Mouse (Mus musculus) c-Kit-positive CD71-negative TER-119-negative erythroid progenitor cells, embryonic 14.5 days (primary cell): ENCODE measurements around the gene Ugt1a6b.
"Not testable (repeated sequence)": the region's sequence is repeated elsewhere in the genome, so short reads cannot be mapped to it uniquely, and the experiment has no call there.

Experiments
- DNase-seq: peaks from one replicate; pipeline ENCODE4 v3.0.0-alpha.2; 2013; ENCODE audit warnings: low read depth

Gene Ugt1a6b

DNA sequence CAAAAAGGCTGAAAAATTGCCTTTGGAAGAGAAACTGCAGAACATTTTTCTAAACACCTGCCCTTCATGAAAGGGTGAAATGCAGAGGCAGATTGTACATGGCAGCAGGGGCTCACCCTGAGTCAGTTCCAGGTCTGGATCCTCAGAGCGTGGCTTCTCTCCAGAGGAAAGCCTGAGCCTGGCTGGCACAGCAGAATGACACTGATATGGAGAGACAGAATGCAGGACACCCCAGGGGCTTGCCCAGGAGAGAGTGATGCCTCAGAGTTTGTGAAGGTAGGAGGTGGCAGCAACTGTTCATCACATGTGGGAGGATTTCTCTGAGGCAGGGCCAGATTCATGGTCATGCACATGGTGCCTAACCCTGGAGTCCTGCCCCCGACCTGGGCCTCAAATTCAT lies 96.9 kb downstream of the Ugt1a6b start:
- no peak for DNase-seq

DNA sequence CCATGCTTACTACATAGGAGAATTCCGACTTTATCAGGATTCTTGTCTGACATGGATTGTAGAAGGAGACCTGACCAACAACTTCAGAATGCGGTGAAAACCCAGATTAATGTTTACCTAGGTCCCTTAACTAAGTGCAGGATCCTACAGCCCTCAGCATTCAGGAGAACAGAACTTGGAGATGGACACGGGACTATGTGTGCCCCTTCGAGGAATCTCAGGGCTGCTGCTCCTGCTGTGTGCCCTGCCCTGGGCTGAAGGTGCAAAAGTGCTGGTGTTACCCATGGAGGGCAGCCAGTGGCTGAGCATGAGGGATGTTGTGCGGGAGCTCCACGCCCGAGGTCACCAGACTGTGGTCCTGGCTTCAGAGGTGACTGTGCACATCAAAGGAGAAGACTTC lies 97.4 kb downstream of the Ugt1a6b start, which contains the start of gene Ugt1a2:
Gene Ugt1a2, plus strand, starts transcription at position 146 of the 400 bp plus-strand sequence.
- DNase-seq = no peak

DNA sequence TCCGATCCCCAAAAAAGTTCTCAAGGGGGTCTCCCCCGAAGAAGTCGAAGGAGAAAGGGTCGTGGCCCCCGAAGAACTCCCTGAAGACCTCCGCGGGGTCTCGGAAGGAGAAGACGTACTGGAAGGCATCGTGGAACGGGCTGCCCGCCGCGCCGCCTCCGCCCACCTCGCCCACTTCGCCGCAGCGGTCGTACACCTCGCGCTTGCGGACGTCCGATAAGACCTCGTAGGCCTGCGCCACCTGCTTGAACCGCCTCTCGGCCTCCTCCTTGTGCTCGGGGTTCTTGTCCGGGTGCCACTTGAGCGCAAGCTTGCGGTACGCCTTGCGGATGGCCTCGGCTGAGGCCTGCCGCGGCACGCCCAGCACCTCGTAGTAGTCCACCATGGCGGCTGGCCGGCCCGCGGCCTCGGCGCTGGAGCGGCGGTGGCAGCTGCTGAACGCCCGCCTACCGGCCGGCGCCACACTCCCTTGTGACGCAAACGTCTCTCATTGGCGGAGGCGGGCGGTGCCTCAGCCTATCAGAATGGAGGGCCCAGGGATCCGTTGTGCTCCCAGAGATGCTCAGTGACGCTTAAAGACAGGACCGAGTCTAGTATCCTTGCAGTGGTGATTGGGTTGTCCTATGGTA lies 102.4 kb downstream of the Ugt1a6b start, which contains the start of gene Dnajb3:
Gene Dnajb3, minus strand, starts transcription at position 489 of the 629 bp plus-strand sequence.
- DNase-seq = peak; percentile 36

DNA sequence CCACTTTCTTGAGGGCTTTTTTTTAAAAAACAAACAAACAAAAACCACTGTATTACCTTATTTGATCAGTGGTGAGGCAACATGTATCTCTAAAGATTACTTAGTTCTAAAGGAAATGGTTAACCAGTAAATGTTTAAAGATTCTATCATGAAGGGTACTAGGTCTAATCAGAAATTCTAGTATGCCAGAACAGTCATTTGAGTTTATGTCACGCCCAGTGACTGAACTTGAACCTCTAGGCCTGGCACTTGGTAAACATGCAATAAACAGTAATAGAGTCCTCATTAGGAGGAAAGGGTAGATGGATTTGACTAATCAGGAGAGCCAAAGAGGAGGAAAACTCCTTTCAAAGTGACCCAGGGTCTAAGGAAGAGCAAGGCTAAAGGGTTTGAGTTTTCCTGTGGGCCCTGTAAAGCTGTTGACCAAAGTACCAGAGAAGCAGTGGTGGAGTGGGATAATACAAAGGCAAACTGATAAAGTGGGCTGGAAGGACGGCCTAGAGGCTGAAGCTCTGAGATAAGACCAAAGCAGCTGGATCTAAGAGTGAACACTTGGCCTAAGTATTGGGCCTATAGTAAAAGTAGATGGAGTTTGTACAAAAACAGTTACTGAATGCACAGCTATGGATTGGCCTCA lies 103.9 kb downstream of the Ugt1a6b start:
- peak; percentile 9 for DNase-seq

DNA sequence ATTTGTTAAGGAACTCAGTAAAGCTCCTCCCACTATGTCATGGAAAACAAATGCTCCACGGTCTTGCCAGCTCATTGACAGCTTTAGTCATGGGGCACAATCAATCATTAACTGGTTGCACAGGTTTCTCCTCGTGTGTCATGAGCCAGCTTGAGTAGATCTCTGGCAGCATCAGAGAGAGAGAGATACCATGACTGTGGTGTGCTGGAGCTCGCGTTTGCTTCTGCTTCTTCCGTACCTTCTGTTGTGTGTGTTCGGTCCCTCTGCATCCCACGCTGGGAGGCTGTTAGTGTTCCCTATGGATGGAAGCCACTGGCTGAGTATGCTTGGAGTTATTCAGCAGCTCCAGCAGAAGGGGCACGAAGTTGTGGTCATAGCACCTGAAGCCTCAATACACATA lies 108.8 kb downstream of the Ugt1a6b start, which contains the start of gene Ugt1a1:
Gene Ugt1a1, plus strand, starts transcription at position 148 of the 400 bp plus-strand sequence.
- DNase-seq = no peak

DNA sequence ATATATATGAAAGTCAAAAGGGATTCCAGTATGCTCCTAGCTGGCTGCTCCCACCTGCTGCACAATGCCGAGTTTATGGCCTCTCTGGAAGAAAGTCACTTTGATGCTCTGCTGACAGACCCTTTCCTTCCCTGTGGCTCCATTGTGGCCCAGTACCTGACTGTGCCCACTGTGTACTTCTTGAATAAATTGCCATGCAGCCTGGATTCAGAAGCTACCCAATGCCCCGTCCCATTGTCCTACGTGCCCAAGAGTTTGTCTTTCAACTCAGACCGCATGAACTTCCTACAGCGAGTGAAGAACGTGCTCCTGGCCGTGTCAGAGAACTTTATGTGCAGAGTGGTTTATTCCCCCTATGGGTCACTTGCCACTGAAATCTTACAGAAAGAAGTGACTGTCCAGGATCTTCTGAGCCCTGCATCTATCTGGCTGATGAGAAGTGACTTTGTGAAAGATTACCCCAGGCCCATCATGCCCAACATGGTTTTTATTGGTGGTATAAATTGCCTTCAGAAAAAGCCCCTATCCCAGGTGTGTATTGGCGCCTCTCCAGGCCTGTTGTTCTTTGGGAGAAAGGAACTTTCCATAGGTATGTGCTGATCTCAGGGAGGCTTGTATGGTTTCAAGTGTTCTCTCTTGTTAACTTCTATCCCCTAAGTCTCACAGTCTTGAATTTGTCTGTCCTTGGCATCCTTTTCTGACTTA lies 109.4 kb downstream of the Ugt1a6b start:
- DNase-seq = no peak

DNA sequence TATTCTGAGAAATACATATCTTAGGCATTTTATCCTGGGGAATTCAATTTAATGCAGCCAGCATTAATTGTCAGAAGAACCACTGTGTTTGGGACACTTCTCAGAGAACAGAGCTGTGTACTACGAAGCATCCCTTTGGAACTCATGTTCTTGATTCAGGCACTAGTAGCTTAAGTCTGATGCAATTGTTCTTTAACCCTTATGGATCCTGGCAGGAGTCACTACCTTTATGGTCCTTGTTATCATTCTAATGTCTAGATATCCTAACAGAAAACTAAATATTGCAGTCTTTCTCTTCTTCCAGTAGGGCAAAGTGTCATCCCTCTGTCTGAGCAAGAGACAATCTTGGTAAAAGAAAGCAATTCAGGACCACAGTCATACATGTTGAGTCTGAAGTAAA lies 110.0 kb downstream of the Ugt1a6b start:
- DNase-seq = no peak

DNA sequence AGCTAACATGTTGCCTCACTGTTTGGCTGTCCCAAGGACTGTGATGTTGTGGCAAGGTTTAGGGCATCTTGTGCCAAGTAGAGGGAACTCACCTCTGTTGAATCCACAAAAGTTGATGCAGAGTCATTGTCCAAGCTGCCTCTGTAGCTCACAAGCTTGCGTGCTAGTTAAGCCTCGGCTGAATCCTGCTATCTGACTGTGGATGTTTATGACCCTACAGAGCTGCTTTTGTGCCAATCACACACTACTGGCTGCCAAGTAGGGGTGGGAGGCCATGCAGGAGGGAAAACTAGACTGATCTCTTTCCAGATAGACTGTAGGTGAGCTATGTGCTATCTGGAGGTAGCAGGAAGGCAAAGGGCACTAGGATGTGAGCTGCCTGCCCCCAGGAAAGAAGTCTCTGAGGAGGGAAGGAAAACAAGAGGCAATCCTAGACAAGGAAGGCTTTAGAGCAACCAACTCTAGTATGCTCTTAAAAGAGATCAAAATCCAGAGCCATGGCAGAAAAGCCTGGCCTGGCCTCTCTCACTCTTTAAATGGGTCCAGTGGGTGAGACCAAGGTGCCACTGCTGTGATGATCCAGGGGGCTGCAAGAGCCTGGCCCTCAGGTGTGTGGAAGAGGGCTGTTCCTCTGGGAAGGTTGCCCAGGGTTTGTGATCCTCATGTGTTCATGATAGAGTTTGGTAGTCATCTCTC lies 110.9 kb downstream of the Ugt1a6b start:
- DNase-seq = no peak

DNA sequence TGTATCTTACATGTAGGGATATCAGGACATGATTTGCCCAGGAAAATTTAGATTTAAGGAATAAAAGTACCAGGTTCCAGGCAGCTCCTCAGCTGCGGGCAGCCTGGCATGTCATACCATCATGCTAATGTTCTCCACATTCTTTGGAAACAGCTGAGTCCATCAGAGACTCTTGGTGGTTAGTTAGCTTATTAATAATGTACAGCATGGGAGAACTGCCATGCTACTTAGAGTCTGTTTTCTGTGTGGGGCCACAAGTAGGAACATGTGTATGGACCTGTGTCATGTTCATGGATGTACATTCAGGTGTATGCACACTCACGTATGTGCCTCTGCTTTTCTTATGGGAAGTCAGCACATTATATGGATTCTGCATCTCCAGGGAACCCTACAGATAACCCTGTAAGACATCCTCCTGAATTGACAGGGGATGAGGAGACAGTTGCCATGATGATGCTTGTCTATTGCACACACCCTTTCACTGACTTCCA lies 111.5 kb downstream of the Ugt1a6b start:
- DNase-seq = no peak

DNA sequence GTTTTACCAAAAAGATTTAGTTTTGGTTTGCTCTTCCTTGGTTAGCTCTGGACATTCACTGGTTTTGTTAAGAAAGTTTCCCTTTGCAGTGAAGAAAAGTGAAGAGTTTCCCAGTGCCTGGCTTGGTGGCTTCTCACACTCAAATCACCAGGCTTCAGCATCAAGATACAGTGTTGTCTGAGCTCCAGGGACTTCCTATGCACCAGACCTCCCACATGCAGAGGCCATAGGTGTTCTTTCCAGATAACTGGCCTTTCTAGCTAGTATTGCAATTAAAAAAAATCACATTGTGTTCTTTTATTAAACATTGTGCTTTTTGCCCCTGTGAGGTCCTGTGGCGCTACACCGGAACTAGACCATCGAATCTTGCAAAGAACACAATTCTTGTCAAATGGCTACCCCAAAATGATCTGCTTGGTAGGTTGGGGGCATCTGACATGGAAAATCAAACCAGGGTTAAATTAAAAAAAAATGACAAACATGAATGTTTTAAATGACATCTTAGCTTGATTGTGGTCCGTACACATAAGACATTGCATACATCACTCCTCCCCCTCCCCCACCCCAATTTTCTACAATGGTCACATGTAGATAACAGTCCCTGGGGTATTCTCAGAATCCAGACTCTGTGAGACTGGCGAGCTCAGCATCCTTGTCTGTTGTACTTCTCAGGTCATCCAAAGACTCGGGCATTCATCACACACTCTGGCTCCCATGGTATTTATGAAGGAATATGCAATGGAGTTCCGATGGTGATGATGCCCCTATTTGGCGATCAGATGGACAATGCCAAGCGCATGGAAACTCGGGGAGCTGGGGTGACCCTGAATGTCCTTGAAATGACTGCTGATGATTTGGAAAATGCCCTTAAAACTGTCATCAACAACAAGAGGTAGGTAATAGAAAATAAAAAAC lies 112.7 kb downstream of the Ugt1a6b start:
- no peak for DNase-seq

DNA sequence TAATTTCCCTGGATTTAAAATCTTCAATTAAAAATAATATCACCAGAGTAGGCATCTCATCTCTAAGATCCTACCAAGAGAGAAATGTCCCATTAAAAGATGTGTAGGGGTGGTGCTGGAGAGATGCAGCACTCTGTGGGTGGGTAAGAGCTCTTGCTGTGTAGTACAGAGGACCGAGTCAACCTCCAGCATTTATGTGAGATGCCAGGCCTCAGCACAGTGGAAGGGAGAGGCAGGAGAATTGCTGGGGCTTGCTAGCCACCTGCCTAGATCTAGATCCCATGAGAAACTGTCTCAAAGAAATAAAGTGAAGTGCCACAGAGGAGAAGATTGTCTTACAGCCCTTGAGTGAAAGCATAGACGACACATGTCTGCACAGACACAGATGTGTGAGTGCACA lies 113.5 kb downstream of the Ugt1a6b start:
- DNase-seq = no peak

DNA sequence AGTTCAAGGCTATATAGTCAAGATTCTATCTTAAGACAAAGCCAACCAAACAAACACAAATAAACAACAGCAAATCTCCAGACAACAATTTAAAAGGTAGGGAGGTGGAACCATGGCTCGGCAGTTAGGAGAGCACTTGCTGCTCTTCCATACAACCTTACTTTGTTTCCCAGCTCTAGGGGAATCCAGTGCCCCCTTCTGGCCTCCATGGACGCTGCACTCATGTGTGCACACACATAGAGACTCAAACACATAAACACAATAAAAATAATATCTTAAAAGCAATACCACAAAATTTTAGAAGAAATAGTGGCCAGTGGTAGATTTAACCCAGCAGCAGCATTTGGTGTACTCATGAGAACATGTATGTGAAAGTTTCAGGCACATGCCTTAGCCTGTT lies 114.1 kb downstream of the Ugt1a6b start:
- DNase-seq = no peak

DNA sequence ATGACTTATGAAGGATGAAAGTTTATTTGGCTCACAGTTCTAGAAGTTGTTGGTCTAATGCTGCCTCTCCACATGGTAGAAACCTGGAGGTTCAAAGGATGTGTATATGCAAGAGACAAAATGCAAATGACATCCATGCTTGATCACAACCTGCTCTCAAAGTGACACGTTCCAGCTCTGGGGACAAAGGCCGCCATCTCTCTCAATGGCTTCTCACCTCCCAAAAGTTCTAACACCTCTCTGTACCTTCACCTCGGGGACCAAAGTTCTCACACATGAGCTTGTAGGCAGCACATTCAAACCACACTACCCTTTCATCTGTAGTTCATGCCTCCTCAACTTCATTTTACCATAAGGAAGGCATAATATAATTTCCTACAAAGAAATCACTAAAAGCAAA lies 114.5 kb downstream of the Ugt1a6b start:
- DNase-seq = no peak

DNA sequence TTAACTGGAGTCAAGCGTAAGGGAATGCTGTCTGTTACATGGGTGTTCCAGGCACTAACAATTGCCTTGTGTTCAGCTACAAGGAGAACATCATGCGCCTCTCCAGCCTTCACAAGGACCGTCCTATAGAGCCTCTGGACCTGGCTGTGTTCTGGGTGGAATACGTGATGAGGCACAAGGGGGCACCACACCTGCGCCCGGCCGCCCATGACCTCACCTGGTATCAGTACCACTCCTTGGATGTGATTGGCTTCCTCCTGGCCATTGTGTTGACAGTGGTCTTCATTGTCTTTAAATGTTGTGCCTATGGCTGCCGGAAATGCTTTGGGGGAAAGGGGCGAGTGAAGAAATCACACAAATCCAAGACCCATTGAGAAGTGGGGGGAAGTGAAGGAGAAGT lies 115.0 kb downstream of the Ugt1a6b start:
- DNase-seq = no peak

DNA sequence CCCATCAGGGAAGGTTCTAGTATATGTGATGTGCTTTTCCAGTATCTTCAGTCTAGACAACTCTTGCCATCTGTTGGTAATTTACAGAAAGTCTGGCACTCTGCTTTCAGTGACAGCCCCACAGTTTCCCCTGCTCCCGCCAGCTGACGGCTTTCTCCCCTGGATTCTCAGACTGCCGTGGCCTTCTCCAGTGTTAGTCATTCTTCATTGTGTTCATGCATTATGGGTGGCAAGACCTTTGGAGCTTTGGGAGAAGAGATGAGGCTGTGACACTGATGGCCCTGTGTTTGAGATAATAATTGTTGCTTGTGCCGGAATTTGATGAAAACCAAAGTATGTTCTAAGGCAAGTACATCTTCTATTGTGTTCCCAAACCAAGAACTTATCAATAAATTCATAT lies 115.5 kb downstream of the Ugt1a6b start:
- DNase-seq = no peak

DNA sequence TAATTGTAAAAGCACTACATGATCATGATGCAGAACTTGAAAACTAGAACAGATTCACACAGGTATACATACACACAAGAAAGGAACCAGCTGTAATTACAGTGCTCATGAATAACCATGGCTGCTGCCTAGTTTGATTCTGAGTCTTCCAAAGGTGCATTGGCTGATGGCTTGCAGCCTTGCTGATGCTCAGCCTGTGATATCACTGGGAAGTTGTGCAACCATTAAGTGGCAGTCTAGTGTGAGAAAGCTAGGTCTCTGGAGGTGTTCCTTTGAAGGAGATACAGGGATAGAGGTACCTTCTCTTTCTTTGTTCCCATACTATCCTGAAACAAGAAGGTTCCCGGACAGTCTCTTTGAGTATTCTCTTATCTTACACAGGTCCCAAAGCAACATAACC lies 116.0 kb downstream of the Ugt1a6b start:
- DNase-seq = no peak

DNA sequence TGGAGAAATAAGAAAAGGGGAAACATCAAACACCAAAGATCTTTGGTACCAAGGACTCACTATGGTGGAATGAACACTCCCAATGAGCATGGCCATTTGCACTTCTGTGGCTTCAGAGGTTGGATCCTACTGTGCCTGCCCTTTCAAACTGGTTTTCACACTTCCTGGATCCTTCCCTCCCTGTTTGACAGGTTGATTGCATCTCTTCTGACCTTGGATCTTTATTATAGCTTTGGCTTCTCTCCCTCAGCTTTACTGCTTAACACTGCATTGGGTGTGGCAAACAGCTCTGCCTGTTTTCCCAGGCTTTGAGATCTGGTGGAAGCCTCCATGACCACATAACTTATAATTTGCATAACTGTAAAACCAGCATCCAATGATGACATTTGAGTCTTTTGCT lies 117.3 kb downstream of the Ugt1a6b start:
- DNase-seq = no peak

DNA sequence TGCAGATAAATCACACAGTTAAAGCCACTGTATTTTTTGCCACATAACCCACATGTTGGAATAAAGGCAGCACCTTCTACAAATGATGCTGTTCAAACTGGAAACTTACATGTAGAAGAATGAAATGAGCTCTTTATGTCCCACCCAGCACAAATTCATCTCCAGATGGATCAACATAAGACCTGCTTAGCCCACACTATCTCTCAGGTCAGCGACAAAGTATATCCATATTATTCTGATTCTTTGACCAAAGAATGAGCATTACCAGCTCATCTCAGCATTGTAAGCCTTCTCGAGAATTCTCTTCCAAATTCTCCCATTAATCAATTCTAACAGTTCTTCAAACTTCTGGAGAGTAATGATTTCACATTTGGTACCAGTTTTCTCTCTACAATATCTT lies 119.2 kb downstream of the Ugt1a6b start:
- DNase-seq = no peak

DNA sequence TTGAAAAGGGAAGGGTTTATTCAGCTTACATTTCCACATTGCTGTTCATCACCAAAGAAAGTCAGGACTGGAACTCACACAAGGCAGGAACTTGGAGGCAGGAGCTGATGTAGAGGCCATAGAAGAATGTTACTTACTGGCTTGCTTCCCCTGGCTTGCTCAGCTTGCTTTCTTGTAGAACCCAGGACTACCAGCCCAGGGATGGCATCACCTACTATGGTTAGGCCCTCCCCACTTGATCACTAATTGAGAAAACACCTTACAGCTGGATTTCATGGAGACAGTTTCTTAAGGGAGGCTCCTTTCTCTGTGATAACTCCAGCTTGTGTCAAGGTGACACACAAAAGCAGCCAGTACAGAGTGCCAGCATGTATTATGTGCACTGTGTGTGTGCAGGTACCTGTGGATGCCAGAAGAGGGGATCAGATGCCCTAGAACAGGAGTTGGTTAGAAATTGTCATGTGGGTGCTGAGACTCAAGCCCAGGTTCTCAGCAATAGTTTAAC lies 120.0 kb downstream of the Ugt1a6b start:
- DNase-seq = not testable (repeated sequence)

DNA sequence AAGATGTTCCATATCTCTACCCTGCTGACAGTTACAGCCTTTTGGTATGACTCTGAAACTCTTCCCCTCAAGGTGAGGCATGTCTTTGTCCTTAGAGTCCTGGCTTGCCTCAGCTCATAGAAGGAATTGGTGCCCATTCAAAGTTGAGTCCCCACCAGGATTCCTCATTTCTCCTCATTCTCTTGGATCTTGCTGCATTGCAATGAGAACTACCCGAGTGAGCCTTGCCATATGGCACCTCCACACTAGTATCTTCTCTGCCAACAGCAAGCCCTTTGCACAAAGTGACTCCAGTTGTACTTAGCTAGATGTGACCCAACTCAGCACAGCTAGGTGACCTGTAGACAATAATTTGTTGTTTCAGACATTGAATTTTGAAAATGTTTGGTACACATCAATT lies 120.5 kb downstream of the Ugt1a6b start:
- DNase-seq = no peak
